Mouse (Mus musculus) frontal cortex, postnatal 25 days (tissue): ENCODE results near the gene Cox16.

ENCODE experiments used
- DNase-seq, 2 experiments: peaks; one replicate each; pipeline ENCODE4 v3.0.0; 2022; ENCODE audit warnings: low spot score in 2 of 2

Gene Cox16

DNA sequence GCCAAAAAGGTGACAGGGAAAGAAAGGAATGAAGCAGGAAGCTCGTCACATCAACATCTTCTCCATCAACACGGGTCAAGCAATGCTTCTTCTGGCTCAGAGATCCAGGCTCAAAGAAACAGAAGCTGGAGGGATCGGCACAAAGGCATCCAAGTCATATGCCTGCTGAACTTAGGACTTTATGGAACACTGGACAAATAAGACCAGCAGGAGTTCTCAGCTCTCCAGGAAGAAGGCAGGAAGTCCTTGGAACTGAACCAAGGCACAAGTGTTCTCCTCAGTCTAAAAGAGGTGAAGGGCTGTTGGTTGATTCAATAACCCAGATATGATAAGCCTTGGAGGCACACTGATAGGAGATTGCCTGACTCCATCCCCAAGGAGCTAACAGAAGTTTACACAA, 159.9 kb downstream of the Cox16 start:
- no peak for DNase-seq

DNA sequence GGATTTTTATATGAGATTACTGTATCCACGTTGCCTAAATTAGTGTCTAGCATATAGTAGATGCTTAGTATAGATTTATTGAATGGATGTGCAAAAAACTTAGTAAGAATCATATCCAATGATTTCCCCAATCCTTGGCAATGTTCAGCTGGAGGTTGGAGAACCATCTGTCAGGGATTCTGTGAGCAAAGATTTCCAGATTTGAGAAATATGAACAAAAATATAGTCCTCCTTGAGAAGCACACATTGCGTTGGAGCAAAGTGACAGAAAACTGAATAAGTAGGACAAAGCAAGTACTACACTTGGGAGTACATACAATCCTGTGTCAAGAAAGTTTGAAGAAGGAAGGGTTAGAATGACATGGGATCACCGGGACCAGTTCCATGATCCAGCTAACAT, 160.8 kb downstream of the Cox16 start:
- no peak for DNase-seq

DNA sequence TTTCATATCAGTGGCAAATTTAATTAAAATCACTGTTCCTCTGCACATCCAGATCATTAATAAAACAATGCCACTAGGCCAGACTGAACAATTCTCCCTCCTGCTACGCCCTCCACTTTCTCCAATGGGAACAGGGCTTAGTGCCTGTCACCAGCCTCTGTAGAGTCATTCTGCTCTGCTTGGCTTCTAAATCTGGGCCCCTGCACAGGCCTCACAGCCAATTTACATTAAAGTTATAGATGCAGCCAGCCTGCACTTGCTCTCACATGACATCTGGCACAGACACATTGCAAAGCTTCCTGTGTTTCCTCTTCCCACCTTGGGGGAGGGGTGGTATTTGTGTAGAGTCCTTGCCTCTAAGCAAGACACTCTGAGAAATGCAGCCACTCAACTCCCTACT, 163.9 kb downstream of the Cox16 start:
- DNase-seq, result no peak

DNA sequence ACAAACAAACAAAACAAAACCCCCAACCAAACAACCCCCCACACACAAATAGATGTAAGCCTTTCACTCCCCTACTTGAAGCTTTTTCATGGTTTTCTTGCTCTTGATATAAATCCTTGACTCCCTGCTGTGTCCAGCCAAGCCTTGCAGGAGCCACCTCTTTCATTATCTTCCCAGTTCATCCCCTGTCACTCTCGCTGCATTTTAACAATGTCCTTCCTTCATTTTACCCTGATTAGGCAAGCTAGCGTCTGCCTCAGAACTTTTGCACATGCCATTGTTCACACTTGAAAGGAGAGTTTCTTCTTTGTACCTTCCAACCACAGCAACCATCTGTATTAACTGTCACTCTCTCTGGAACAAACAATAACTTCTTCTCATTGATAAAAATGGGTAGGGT, 167.1 kb downstream of the Cox16 start:
- DNase-seq, result no peak

DNA sequence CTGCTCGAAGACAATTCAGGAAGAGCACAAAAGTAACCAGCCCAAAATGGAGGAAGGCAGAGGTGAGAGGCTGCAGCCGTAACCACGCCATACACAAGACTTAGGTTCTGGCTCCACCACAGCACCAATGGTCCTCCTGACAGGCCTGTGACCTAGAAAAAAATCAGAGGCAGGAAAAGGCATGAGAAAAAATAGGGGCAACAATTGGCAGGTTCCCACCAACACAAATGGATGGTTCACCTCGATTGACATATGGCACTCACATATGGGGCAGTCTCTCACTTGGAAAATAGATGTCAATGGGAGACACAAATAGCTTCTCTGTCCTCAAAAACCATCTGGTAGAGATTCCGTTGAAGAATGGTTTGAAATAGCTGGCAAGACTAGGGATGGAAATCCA, 169.0 kb downstream of the Cox16 start:
- no peak for DNase-seq
